Comparison of ENCODE assay signal across 17 mouse cellular contexts in genomic region chr1:41386435-41386834, GRCm38 (mm10).
A peak's percentile ranks its signal among the peaks of the same experiment; 100 is the strongest.
DNase-seq lines count a peak whose midpoint lies in the region; ATAC-seq and TF ChIP-seq lines count a peak whose summit lies in the region.
"Had no signal": no experiment of that assay in that cellular context is flagged by ENCODE, and none has a peak within 500 bp of the region (broad histone marks: within the 10 kb centered on the region; RNA-seq: fewer than 3 reads in every experiment).

No protein-coding gene starts in this region.

- no peaks in the 10 kb centered on the region for H3K9me3 ChIP-seq in hindbrain, embryonic 10.5 days
- H3K9me3 ChIP-seq in hindbrain, embryonic 12.5 days (replicated peaks), result no peaks in the 10 kb centered on the region
- no peaks in the 10 kb centered on the region for H3K9me3 ChIP-seq in lung, embryonic 14.5 days (ENCODE audit: low read depth, low read length)
- H3K9me3 ChIP-seq: embryonic facial prominence, embryonic 15.5 days; forebrain, embryonic 12.5 days; intestine, embryonic 15.5 days had no signal

- H3K9ac ChIP-seq in hindbrain, embryonic 12.5 days, result no peak overlapping the region
- H3K9ac ChIP-seq in lung, embryonic 14.5 days, result no peak overlapping the region
- H3K9ac ChIP-seq: embryonic facial prominence, embryonic 15.5 days; forebrain, embryonic 12.5 days; intestine, embryonic 15.5 days; liver, embryonic 14.5 days had no signal

- peak overlapping the region; percentile 73 for H3K27ac ChIP-seq in hindbrain, embryonic 10.5 days
- no peak overlapping the region for H3K27ac ChIP-seq in hindbrain, embryonic 12.5 days
- no peak overlapping the region for H3K27ac ChIP-seq in lung, embryonic 14.5 days (ENCODE audit: low read depth)
- H3K27ac ChIP-seq: embryonic facial prominence, embryonic 15.5 days; forebrain, embryonic 12.5 days; intestine, embryonic 15.5 days; liver, embryonic 14.5 days had no signal

- no peak overlapping the region for H3K4me3 ChIP-seq in hindbrain, embryonic 10.5 days
- no peak overlapping the region for H3K4me3 ChIP-seq in hindbrain, embryonic 12.5 days
- H3K4me3 ChIP-seq in lung, embryonic 14.5 days (ENCODE audit: low read depth, low read length), result no peak overlapping the region
- no peak overlapping the region for H3K4me3 ChIP-seq in lung, adult 2 months (replicated peaks; ENCODE audit: extremely low read depth, low read depth, low read length)
- H3K4me3 ChIP-seq: embryonic facial prominence, embryonic 15.5 days; forebrain, embryonic 12.5 days; intestine, embryonic 15.5 days; megakaryocyte, embryonic 14.5 days had no signal

- H3K4me2 ChIP-seq in hindbrain, embryonic 12.5 days (replicated peaks), result no peak overlapping the region
- H3K4me2 ChIP-seq in lung, embryonic 14.5 days, result no peak overlapping the region
- H3K4me2 ChIP-seq: embryonic facial prominence, embryonic 15.5 days; forebrain, embryonic 12.5 days; intestine, embryonic 15.5 days had no signal

- peaks cover 50% of the 10 kb centered on the region for H3K4me1 ChIP-seq in hindbrain, embryonic 10.5 days (replicated peaks)
- H3K4me1 ChIP-seq in hindbrain, embryonic 12.5 days, result peaks cover 31% of the 10 kb centered on the region
- H3K4me1 ChIP-seq in lung, embryonic 14.5 days (ENCODE audit: insufficient read depth), result peaks cover 8% of the 10 kb centered on the region; the same call in 1 of the 2 replicates
- no peaks in the 10 kb centered on the region; the same call in none of the 2 replicates for H3K4me1 ChIP-seq in lung, adult 2 months (ENCODE audit: control insufficient read depth, insufficient read depth, low read length)
- H3K4me1 ChIP-seq: megakaryocyte, embryonic 14.5 days had no signal

- no peaks in the 10 kb centered on the region for H3K36me3 ChIP-seq in hindbrain, embryonic 10.5 days
- H3K36me3 ChIP-seq in hindbrain, embryonic 12.5 days, result no peaks in the 10 kb centered on the region
- H3K36me3 ChIP-seq in lung, embryonic 14.5 days (ENCODE audit: insufficient read depth), result no peaks in the 10 kb centered on the region
- H3K36me3 ChIP-seq: embryonic facial prominence, embryonic 15.5 days; forebrain, embryonic 12.5 days; intestine, embryonic 15.5 days had no signal

- DNase-seq in hindbrain, embryonic 10.5 days (ENCODE audit: low spot score), result no peak
- peak; percentile 26 for DNase-seq in lung, embryonic 14.5 days
- DNase-seq in lung, adult 2 months, result no peak
- peak; percentile 52 for DNase-seq in ES-CJ7 (ENCODE audit: low read depth, low spot score)
- DNase-seq in brain, embryonic 14.5 days (ENCODE audit: low read depth), result no peak
- no peak for DNase-seq in spleen, postnatal 36 days (ENCODE audit: low spot score in 2 of 2)
- no peak for DNase-seq in thymus, postnatal 10 days (ENCODE audit: low spot score in 2 of 2)
- DNase-seq: adrenal gland, adult 2 months; cerebellum, adult 9-10 months; heart, adult 11 months; right cerebral cortex, postnatal 14 days had no signal

- TF ChIP-seq POLR2A in lung, adult 2 months (IDR thresholded peaks at IDR 0.05; ENCODE audit: borderline replicate concordance, extremely low read depth, low read depth, low read length), result no peak
- no peak for TF ChIP-seq POLR2A in brain, embryonic 14.5 days (IDR thresholded peaks at IDR 0.05; ENCODE audit: borderline replicate concordance, extremely low read depth, insufficient read depth, insufficient read length, poor library complexity, severe bottlenecking)

- TF ChIP-seq CTCF in lung, embryonic 14.5 days (IDR thresholded peaks at IDR 0.05; ENCODE audit: low read depth), result peak; percentile 41
- no peak for TF ChIP-seq CTCF in lung, adult 2 months (IDR thresholded peaks at IDR 0.05; ENCODE audit: insufficient read depth, low read length)
- TF ChIP-seq CTCF in brain, embryonic 14.5 days (IDR thresholded peaks at IDR 0.05; ENCODE audit: borderline replicate concordance, extremely low read depth, insufficient read depth, insufficient read length), result peak; percentile 22; the same call in 1 of the 2 replicates

- no peak for ATAC-seq in hindbrain, embryonic 12.5 days (ENCODE audit: low FRiP score)
- no peak for ATAC-seq in lung, embryonic 14.5 days (ENCODE audit: insufficient read depth)
- ATAC-seq: intestine, embryonic 15.5 days had no signal

- WGBS in hindbrain, embryonic 10.5 days, result 69% methylated on average over 4 of the region's 4 CpGs
- WGBS in hindbrain, embryonic 12.5 days, result 64% methylated on average over 4 of the region's 4 CpGs
- WGBS in lung, embryonic 14.5 days, result 49% methylated on average over 4 of the region's 4 CpGs
- 53% methylated on average over 4 of the region's 4 CpGs for WGBS in lung, adult 2 months

- no peaks in the 10 kb centered on the region for H3K27me3 ChIP-seq in hindbrain, embryonic 10.5 days (ENCODE audit: insufficient read depth, poor library complexity, severe bottlenecking)
- no peaks in the 10 kb centered on the region for H3K27me3 ChIP-seq in hindbrain, embryonic 12.5 days
- H3K27me3 ChIP-seq in lung, embryonic 14.5 days (ENCODE audit: insufficient read depth, low read length), result no peaks in the 10 kb centered on the region
- H3K27me3 ChIP-seq: embryonic facial prominence, embryonic 15.5 days; forebrain, embryonic 12.5 days; intestine, embryonic 15.5 days; megakaryocyte, embryonic 14.5 days had no signal

Comparison
In these comparisons a context has a peak if more than half of its experiments do, and no peak if none do; other contexts are left out.
1. DNase-seq: peak in lung, embryonic 14.5 days (single experiment) and ES-CJ7 (single experiment); none in hindbrain, embryonic 10.5 days (single experiment), lung, adult 2 months (single experiment), brain, embryonic 14.5 days (single experiment), spleen, postnatal 36 days (0 of 2) and thymus, postnatal 10 days (0 of 2).